Mouse (Mus musculus): ENCODE data around the gene Tmem274.

Gene Tmem274

GRCm38 (mm10) chr4:149475096-149475495, 2.1 kb upstream of the Tmem274 start:
- no peak for DNase-seq (ENCODE audit: low read depth, low spot score)

- DNase-seq (ENCODE audit: low read depth, low spot score): no peak
Observed at GRCm38 (mm10) chr4:149484566-149484965, 7.4 kb downstream of the Tmem274 start.

GRCm38 (mm10) chr4:149485053-149485824, 8.1 kb downstream of the Tmem274 start, which contains the start of the genes Nmnat1 and Lzic:
Gene Nmnat1 (minus strand): TSS chr4:149485202.
Gene Lzic (plus strand): TSS chr4:149485229.
- peak; percentile 86 for DNase-seq (ENCODE audit: low read depth, low spot score)

- no peak for DNase-seq (ENCODE audit: low read depth, low spot score)
Observed at GRCm38 (mm10) chr4:149485825-149486206, 8.6 kb downstream of the Tmem274 start.

GRCm38 (mm10) chr4:149487729-149488128, 10.6 kb downstream of the Tmem274 start:
- DNase-seq (ENCODE audit: low read depth, low spot score): no peak

GRCm38 (mm10) chr4:149489415-149490240, 12.4 kb downstream of the Tmem274 start:
- DNase-seq (ENCODE audit: low read depth, low spot score): no peak

GRCm38 (mm10) chr4:149491151-149491550, 14.0 kb downstream of the Tmem274 start:
- DNase-seq (ENCODE audit: low read depth, low spot score): no peak

- peak; percentile 46 for DNase-seq (ENCODE audit: low read depth, low spot score)
Observed at GRCm38 (mm10) chr4:149496612-149497011, 19.4 kb downstream of the Tmem274 start.

GRCm38 (mm10) chr4:149498901-149499300, 21.7 kb downstream of the Tmem274 start:
- DNase-seq (ENCODE audit: low read depth, low spot score): no peak

GRCm38 (mm10) chr4:149499790-149500189, 22.6 kb downstream of the Tmem274 start:
- DNase-seq (ENCODE audit: low read depth, low spot score): no peak

GRCm38 (mm10) chr4:149504363-149504762, 27.2 kb downstream of the Tmem274 start:
- no peak for DNase-seq (ENCODE audit: low read depth, low spot score)

- no peak for DNase-seq (ENCODE audit: low read depth, low spot score)
Observed at GRCm38 (mm10) chr4:149504858-149505257, 27.7 kb downstream of the Tmem274 start.

GRCm38 (mm10) chr4:149505261-149505967, 28.2 kb downstream of the Tmem274 start:
- no peak for DNase-seq (ENCODE audit: low read depth, low spot score)

- no peak for DNase-seq (ENCODE audit: low read depth, low spot score)
Observed at GRCm38 (mm10) chr4:149506904-149507303, 29.7 kb downstream of the Tmem274 start.

GRCm38 (mm10) chr4:149511221-149511646, 34.1 kb downstream of the Tmem274 start:
- DNase-seq (ENCODE audit: low read depth, low spot score): no peak

GRCm38 (mm10) chr4:149512072-149512471, 34.9 kb downstream of the Tmem274 start:
- no peak for DNase-seq (ENCODE audit: low read depth, low spot score)

GRCm38 (mm10) chr4:149515706-149516105, 38.5 kb downstream of the Tmem274 start:
- no peak for DNase-seq (ENCODE audit: low read depth, low spot score)

- peak; percentile 94 for DNase-seq (ENCODE audit: low read depth, low spot score)
Observed at GRCm38 (mm10) chr4:149517868-149518340, 40.7 kb downstream of the Tmem274 start, which contains the start of gene Ctnnbip1. Gene Ctnnbip1 (plus strand): TSS chr4:149518236.

- DNase-seq (ENCODE audit: low read depth, low spot score): no peak
Observed at GRCm38 (mm10) chr4:149518351-149519220, 41.4 kb downstream of the Tmem274 start.

GRCm38 (mm10) chr4:149521258-149521657, 44.1 kb downstream of the Tmem274 start:
- no peak for DNase-seq (ENCODE audit: low read depth, low spot score)

GRCm38 (mm10) chr4:149523961-149524360, 46.8 kb downstream of the Tmem274 start:
- no peak for DNase-seq (ENCODE audit: low read depth, low spot score)

All from telencephalon, adult 2 months (tissue).